Mouse (Mus musculus) neural tube, embryonic 12.5 days (tissue): ENCODE results near the gene Ssr3. TPM values are rescaled to one million over a fixed set of nuclear protein-coding genes. Genes with fewer than 3 reads are reported as not detected.
A peak's percentile ranks its signal among the peaks of the same experiment; 100 is the strongest.

Experiments used
- ATAC-seq: fragments of 200-750 bp; cut with Nextera tagmentation; 2 replicates; pipeline ENCODE4 v1.8.0; 2017; ENCODE audit warnings: low read depth, mild to moderate bottlenecking, moderate TSS enrichment, moderate library complexity; ENCODE audit not compliant: low FRiP score
- H3K27ac ChIP-seq: fragments of 300-500 bp; sonication (generic); 2 replicates; pipeline ENCODE4 v1.5.1; 2016
- H3K27me3 ChIP-seq: fragments of 300-500 bp; sonication (generic); replicated peaks from 2 replicates; pipeline ENCODE4 v1.6.1; 2016; ENCODE audit warnings: mild to moderate bottlenecking
- H3K36me3 ChIP-seq: fragments of 300-500 bp; sonication (generic); 2 replicates; pipeline ENCODE4 v1.6.1; 2016; ENCODE audit warnings: mild to moderate bottlenecking
- H3K4me1 ChIP-seq: fragments of 300-500 bp; sonication (generic); 2 replicates; pipeline ENCODE4 v1.6.1; 2016
- H3K4me2 ChIP-seq: fragments of 300-500 bp; sonication (generic); replicated peaks from 2 replicates; pipeline ENCODE4 v1.6.1; 2016; ENCODE audit warnings: mild to moderate bottlenecking
- H3K4me3 ChIP-seq: fragments of 300-500 bp; sonication (generic); 2 replicates; pipeline ENCODE4 v1.5.1; 2016
- H3K9ac ChIP-seq: fragments of 300-500 bp; sonication (generic); 2 replicates; pipeline ENCODE4 v1.6.1; 2016; ENCODE audit warnings: mild to moderate bottlenecking
- H3K9me3 ChIP-seq: fragments of 300-500 bp; sonication (generic); 2 replicates; pipeline ENCODE4 v1.6.1; 2016; ENCODE audit warnings: mild to moderate bottlenecking
- WGBS: fragments of 180-500 bp; shearing (Covaris S2); methylation state at CpG from one replicate; pipeline ENCODE4 v1.1.7; 2016; 5-methylcytosine and 5-hydroxymethylcytosine counted together
- polyA plus RNA-seq: library from polyadenylated mRNA; unstranded; fragments of >200 nt; fragmentation: Nextera tagmentation; extraction: Ambion mirVana; gene quantifications from 2 replicates; pipeline ENCODE4 v1.2.1, GENCODE M21; 2016

Gene Ssr3
- polyA plus RNA-seq, 1 experiment from 2014 or later = 188 TPM

GRCm38 (mm10) chr3:65367944-65368343 lies 24.5 kb downstream of the Ssr3 start:
- Histone ChIP-seq H3K27me3 (no peaks in the 10 kb centered on the region), H3K27ac (no peak overlapping the region)
- ATAC-seq = no peak

GRCm38 (mm10) chr3:65365921-65366710 lies 26.3 kb downstream of the Ssr3 start:
- no peak overlapping the region for H3K4me3 ChIP-seq
- no peak overlapping the region for H3K9ac ChIP-seq
- no peak overlapping the region for H3K27ac ChIP-seq
- H3K27me3 ChIP-seq = no peaks in the 10 kb centered on the region
- no peaks in the 10 kb centered on the region for H3K4me1 ChIP-seq
- no peaks in the 10 kb centered on the region for H3K9me3 ChIP-seq
- WGBS = 86% methylated on average over 10 of the region's 10 CpGs
- H3K4me2 ChIP-seq = no peak overlapping the region
- H3K36me3 ChIP-seq = peaks cover 10% of the 10 kb centered on the region
- ATAC-seq = no peak

More at GRCm38 (mm10) chr3:65367944-65368343, 24.5 kb downstream of the Ssr3 start:
- Histone ChIP-seq H3K9ac (no peak overlapping the region), H3K4me3 (no peak overlapping the region), H3K36me3 (peaks cover 26% of the 10 kb centered on the region), H3K4me2 (no peak overlapping the region), H3K9me3 (no peaks in the 10 kb centered on the region), H3K4me1 (no peaks in the 10 kb centered on the region)
- 75% methylated on average over 4 of the region's 4 CpGs for WGBS

GRCm38 (mm10) chr3:65365184-65365583 lies 27.2 kb downstream of the Ssr3 start:
- Histone ChIP-seq H3K9me3 (no peaks in the 10 kb centered on the region), H3K4me3 (no peak overlapping the region), H3K9ac (no peak overlapping the region), H3K36me3 (peaks cover 6% of the 10 kb centered on the region), H3K27me3 (no peaks in the 10 kb centered on the region), H3K4me2 (no peak overlapping the region), H3K27ac (no peak overlapping the region), H3K4me1 (no peaks in the 10 kb centered on the region)
- no peak for ATAC-seq
- 57% methylated on average over 6 of the region's 6 CpGs for WGBS

GRCm38 (mm10) chr3:65363438-65363837 lies 29.0 kb downstream of the Ssr3 start:
- H3K27ac ChIP-seq = no peak overlapping the region
- H3K4me3 ChIP-seq = no peak overlapping the region
- H3K4me2 ChIP-seq = no peak overlapping the region
- no peaks in the 10 kb centered on the region for H3K27me3 ChIP-seq
- no peak overlapping the region for H3K9ac ChIP-seq
- WGBS = 96% methylated on average over 1 of the region's 1 CpGs
- ATAC-seq = no peak
- H3K36me3 ChIP-seq = peaks cover 5% of the 10 kb centered on the region
- no peaks in the 10 kb centered on the region for H3K9me3 ChIP-seq
- no peaks in the 10 kb centered on the region for H3K4me1 ChIP-seq

GRCm38 (mm10) chr3:65360163-65360969 lies 32.1 kb downstream of the Ssr3 start:
- H3K4me1 ChIP-seq = no peaks in the 10 kb centered on the region
- no peaks in the 10 kb centered on the region for H3K36me3 ChIP-seq
- no peaks in the 10 kb centered on the region for H3K9me3 ChIP-seq
- H3K27ac ChIP-seq = no peak overlapping the region
- H3K9ac ChIP-seq = no peak overlapping the region
- H3K27me3 ChIP-seq = no peaks in the 10 kb centered on the region
- no peak for ATAC-seq
- H3K4me3 ChIP-seq = no peak overlapping the region
- WGBS = 72% methylated on average over 8 of the region's 8 CpGs
- no peak overlapping the region for H3K4me2 ChIP-seq

- Histone ChIP-seq H3K27ac (no peak overlapping the region), H3K4me2 (no peak overlapping the region), H3K36me3 (no peaks in the 10 kb centered on the region), H3K27me3 (no peaks in the 10 kb centered on the region), H3K4me3 (no peak overlapping the region), H3K9ac (no peak overlapping the region), H3K4me1 (no peaks in the 10 kb centered on the region), H3K9me3 (no peaks in the 10 kb centered on the region)
- no peak for ATAC-seq
- WGBS = 86% methylated on average over 2 of the region's 2 CpGs
Observed at GRCm38 (mm10) chr3:65358841-65359240, 33.6 kb downstream of the Ssr3 start.

- Histone ChIP-seq H3K27me3 (no peaks in the 10 kb centered on the region), H3K4me2 (no peak overlapping the region), H3K36me3 (no peaks in the 10 kb centered on the region), H3K4me1 (no peaks in the 10 kb centered on the region), H3K9me3 (no peaks in the 10 kb centered on the region), H3K9ac (no peak overlapping the region), H3K4me3 (no peak overlapping the region), H3K27ac (no peak overlapping the region)
- 73% methylated on average over 2 of the region's 2 CpGs for WGBS
- ATAC-seq = no peak
Observed at GRCm38 (mm10) chr3:65358275-65358674, 34.1 kb downstream of the Ssr3 start.

- WGBS = 77% methylated on average over 6 of the region's 6 CpGs
- no peak overlapping the region for H3K4me3 ChIP-seq
- H3K9ac ChIP-seq = no peak overlapping the region
- H3K27me3 ChIP-seq = no peaks in the 10 kb centered on the region
- no peak for ATAC-seq
- H3K27ac ChIP-seq = no peak overlapping the region
- no peaks in the 10 kb centered on the region for H3K36me3 ChIP-seq
- H3K4me1 ChIP-seq = no peaks in the 10 kb centered on the region
- no peaks in the 10 kb centered on the region for H3K9me3 ChIP-seq
- no peak overlapping the region for H3K4me2 ChIP-seq
Observed at GRCm38 (mm10) chr3:65355479-65355878, 36.9 kb downstream of the Ssr3 start.

- Histone ChIP-seq H3K4me2 (no peak overlapping the region), H3K9ac (no peak overlapping the region), H3K9me3 (no peaks in the 10 kb centered on the region), H3K27ac (no peak overlapping the region), H3K4me1 (no peaks in the 10 kb centered on the region), H3K27me3 (no peaks in the 10 kb centered on the region), H3K4me3 (no peak overlapping the region), H3K36me3 (no peaks in the 10 kb centered on the region)
- 70% methylated on average over 10 of the region's 10 CpGs for WGBS
- ATAC-seq = no peak
Observed at GRCm38 (mm10) chr3:65353263-65354037, 39.0 kb downstream of the Ssr3 start.

- H3K36me3 ChIP-seq = no peaks in the 10 kb centered on the region
- ATAC-seq = peak; percentile 70
Observed at GRCm38 (mm10) chr3:65352278-65353127, 39.9 kb downstream of the Ssr3 start.

GRCm38 (mm10) chr3:65346176-65346575 lies 46.2 kb downstream of the Ssr3 start:
- no peaks in the 10 kb centered on the region for H3K4me1 ChIP-seq
- no peaks in the 10 kb centered on the region for H3K27me3 ChIP-seq
- 92% methylated on average over 1 of the region's 1 CpGs for WGBS
- no peak overlapping the region for H3K4me3 ChIP-seq
- no peak overlapping the region for H3K9ac ChIP-seq
- no peak overlapping the region for H3K27ac ChIP-seq
- H3K36me3 ChIP-seq = no peaks in the 10 kb centered on the region
- H3K9me3 ChIP-seq = no peaks in the 10 kb centered on the region
- no peak for ATAC-seq
- H3K4me2 ChIP-seq = no peak overlapping the region

More at GRCm38 (mm10) chr3:65352278-65353127, 39.9 kb downstream of the Ssr3 start:
- Histone ChIP-seq H3K4me1 (no peaks in the 10 kb centered on the region), H3K4me3 (no peak overlapping the region), H3K4me2 (no peak overlapping the region), H3K9me3 (no peaks in the 10 kb centered on the region), H3K27me3 (no peaks in the 10 kb centered on the region), H3K27ac (no peak overlapping the region), H3K9ac (no peak overlapping the region)
- 58% methylated on average over 4 of the region's 4 CpGs for WGBS
